12 mouse cellular contexts compared by ENCODE assay signal in genomic region chr14:43835366-43835765, GRCm38 (mm10). TPM values are rescaled to one million over a fixed set of nuclear protein-coding genes. Genes with fewer than 3 reads are reported as not detected.
"Had no signal": no experiment of that assay in that cellular context is flagged by ENCODE, and none has a peak within 500 bp of the region (broad histone marks: within the 10 kb centered on the region; RNA-seq: fewer than 3 reads in every experiment).

No protein-coding gene starts in this region.

RNA-seq across cellular contexts. Expression of gene Ear1, which starts 40.0 kb away (rescaled TPM):
- total RNA-seq: forebrain, postnatal 0 days; gastrocnemius, adult 18-20 months; gastrocnemius, adult 2 months; gastrocnemius, adult 8-10 months; gastrocnemius, postnatal 14 days; gastrocnemius, postnatal 25 days; gastrocnemius, postnatal 36 days; gastrocnemius, postnatal 4 days; heart, adult 18-20 months; heart, adult 2 months had no signal

RNA-seq across cellular contexts. Expression of gene Gm8180, which starts 50.8 kb away (rescaled TPM):
- total RNA-seq: forebrain, postnatal 0 days; gastrocnemius, adult 18-20 months; gastrocnemius, adult 2 months; gastrocnemius, adult 8-10 months; gastrocnemius, postnatal 10 days; gastrocnemius, postnatal 14 days; gastrocnemius, postnatal 25 days; gastrocnemius, postnatal 36 days; gastrocnemius, postnatal 4 days; heart, adult 18-20 months; heart, adult 2 months; heart, adult 8-10 months had no signal
